Mouse (Mus musculus) brain, embryonic 14.5 days (tissue): ENCODE results near the gene Stat5b.

ENCODE experiments used
- CTCF ChIP-seq: fragments of 200-500 bp; IDR thresholded peaks from 2 replicates; pipeline ENCODE4 v1.5.1; 2012; ENCODE audit warnings: inconsistent platforms, mild to moderate bottlenecking, moderate library complexity, borderline replicate concordance; ENCODE audit not compliant: insufficient read depth, insufficient read length; ENCODE audit errors: extremely low read depth
- POLR2A ChIP-seq: fragments of 200-500 bp; IDR thresholded peaks from 2 replicates; pipeline ENCODE4 v1.6.1; 2012; ENCODE audit warnings: mild to moderate bottlenecking, inconsistent platforms, borderline replicate concordance; ENCODE audit not compliant: poor library complexity, insufficient read depth, insufficient read length, severe bottlenecking; ENCODE audit errors: extremely low read depth

DNA sequence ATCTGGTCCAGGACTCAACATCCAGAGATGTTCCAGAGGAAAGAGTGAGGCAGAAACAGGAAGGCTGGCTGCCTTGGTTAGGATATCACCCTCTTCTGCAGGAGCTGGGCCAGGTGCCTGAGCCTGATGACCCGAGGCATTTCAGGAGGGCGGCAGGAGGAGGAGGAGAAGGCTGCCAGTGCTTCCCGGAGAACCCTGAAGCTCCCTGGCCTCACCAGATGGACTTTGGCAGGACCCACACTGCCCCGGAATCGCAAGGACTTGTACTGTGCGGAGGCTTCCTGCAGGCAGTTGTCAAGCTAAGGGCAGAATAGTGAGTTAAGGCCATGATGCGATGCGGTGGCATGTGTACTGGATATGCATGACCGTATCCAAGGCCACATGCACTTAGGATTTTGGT, 83.8 kb downstream of the Stat5b start:
- no peak for TF ChIP-seq CTCF
- TF ChIP-seq POLR2A, result no peak
